Mouse (Mus musculus) testis, postnatal 10 days (tissue): Measurements from ENCODE around the gene Mcrip2.
A peak's percentile ranks its signal among the peaks of the same experiment; 100 is the strongest.
"Not testable (repeated sequence)": the region's sequence is repeated elsewhere in the genome, so short reads cannot be mapped to it uniquely, and the experiment has no call there.

ENCODE experiments used
- DNase-seq: peaks from one replicate; pipeline ENCODE4 v3.0.0; 2021; ENCODE audit warnings: low spot score

Mcrip2 gene

GRCm38 (mm10) chr17:25880913-25881641 lies 12.5 kb upstream of the Mcrip2 start:
- no peak for DNase-seq

- DNase-seq = no peak
Measured at GRCm38 (mm10) chr17:25880196-25880910, 11.8 kb upstream of the Mcrip2 start, which contains the start of gene Wfikkn1. Gene Wfikkn1, minus strand, starts transcription at chr17:25880858.

- no peak for DNase-seq
Measured at GRCm38 (mm10) chr17:25879750-25880149, 11.2 kb upstream of the Mcrip2 start.

GRCm38 (mm10) chr17:25879261-25879660 lies 10.7 kb upstream of the Mcrip2 start:
- DNase-seq = peak; percentile 74

- DNase-seq = no peak
Measured at GRCm38 (mm10) chr17:25878611-25879180, 10.1 kb upstream of the Mcrip2 start.

GRCm38 (mm10) chr17:25877741-25878610 lies 9.4 kb upstream of the Mcrip2 start:
- DNase-seq = peak; percentile 67

GRCm38 (mm10) chr17:25877025-25877424 lies 8.5 kb upstream of the Mcrip2 start:
- no peak for DNase-seq

GRCm38 (mm10) chr17:25876347-25876915 lies 7.9 kb upstream of the Mcrip2 start:
- peak; percentile 63 for DNase-seq

GRCm38 (mm10) chr17:25875171-25876136 lies 6.9 kb upstream of the Mcrip2 start:
- peak; percentile 88 for DNase-seq

GRCm38 (mm10) chr17:25874721-25875170 lies 6.2 kb upstream of the Mcrip2 start, which contains the start of gene Mettl26:
Gene Mettl26, plus strand, starts transcription at chr17:25875074.
- peak; percentile 90 for DNase-seq

GRCm38 (mm10) chr17:25874148-25874720 lies 5.7 kb upstream of the Mcrip2 start:
- no peak for DNase-seq

GRCm38 (mm10) chr17:25873405-25874147 lies 5.0 kb upstream of the Mcrip2 start:
- DNase-seq = no peak

- DNase-seq = no peak
Measured at GRCm38 (mm10) chr17:25872676-25873075, 4.1 kb upstream of the Mcrip2 start.

GRCm38 (mm10) chr17:25871566-25871965 lies 3.0 kb upstream of the Mcrip2 start:
- DNase-seq = not testable (repeated sequence)

GRCm38 (mm10) chr17:25869954-25870353 lies 1.4 kb upstream of the Mcrip2 start:
- no peak for DNase-seq

- DNase-seq = no peak
Measured at GRCm38 (mm10) chr17:25869498-25869897, 934 bp upstream of the Mcrip2 start.

GRCm38 (mm10) chr17:25867836-25868600 lies 546 bp downstream of the Mcrip2 start:
- DNase-seq = peak; percentile 82

- DNase-seq = no peak
Measured at GRCm38 (mm10) chr17:25867509-25867835, 1.1 kb downstream of the Mcrip2 start.

GRCm38 (mm10) chr17:25866172-25866571 lies 2.4 kb downstream of the Mcrip2 start:
- DNase-seq = no peak
